In genomic region chr10:54118223-54118912, GRCm38 (mm10) we compare ENCODE assay signal across 11 mouse cellular contexts. TPM values are rescaled to one million over a fixed set of nuclear protein-coding genes. Genes with fewer than 3 reads are reported as not detected.
A peak's percentile ranks its signal among the peaks of the same experiment; 100 is the strongest.
DNase-seq lines count a peak whose midpoint lies in the region; ATAC-seq and TF ChIP-seq lines count a peak whose summit lies in the region.
"Had no signal": no experiment of that assay in that cellular context is flagged by ENCODE, and none has a peak within 500 bp of the region (broad histone marks: within the 10 kb centered on the region; RNA-seq: fewer than 3 reads in every experiment).

No protein-coding gene starts in this region.

- ATAC-seq in common myeloid progenitor, adult 5-6 weeks (replicated peaks; ENCODE audit: low read depth, poor library complexity, severe bottlenecking), result peak; percentile 15
- ATAC-seq in megakaryocyte progenitor cell, adult 5-6 weeks (replicated peaks; ENCODE audit: poor library complexity), result 0 out of 2 replicates have a peak, but pooled peaks have one; percentile 5

- intact Hi-C loops in gastrocnemius, adult 2 months (cut with DNase I), result no loop called here
- intact Hi-C loops in gastrocnemius, postnatal 36 days (cut with DNase I), result no loop called here

- DNase-seq in gastrocnemius, adult 2 months, result no peak
- DNase-seq in gastrocnemius, postnatal 36 days, result no peak
- no peak for DNase-seq in layer of hippocampus, adult 2 months (ENCODE audit: low spot score in 2 of 2)
- no peak for DNase-seq in layer of hippocampus, adult 9-10 months (ENCODE audit: low spot score)
- DNase-seq in layer of hippocampus, adult 8-10 months (ENCODE audit: low spot score in 2 of 2), result no peak
- no peak for DNase-seq in Muller cell, postnatal 12 days (ENCODE audit: inconsistent ontology term)
- DNase-seq: cerebellum, postnatal 25 days had no signal

- peak overlapping the region; percentile 54 for H3K27ac ChIP-seq in gastrocnemius, adult 2 months
- H3K27ac ChIP-seq in layer of hippocampus, adult 2 months, result peak overlapping the region; percentile 61
- H3K27ac ChIP-seq: hindbrain, embryonic 10.5 days; liver, embryonic 14.5 days had no signal

- no peak overlapping the region for H3K4me3 ChIP-seq in gastrocnemius, adult 2 months
- H3K4me3 ChIP-seq in layer of hippocampus, adult 2 months, result no peak overlapping the region
- H3K4me3 ChIP-seq: hindbrain, embryonic 10.5 days had no signal

- no peak for TF ChIP-seq CTCF in gastrocnemius, adult 2 months (IDR thresholded peaks at IDR 0.05)
- TF ChIP-seq CTCF in layer of hippocampus, adult 2 months (conservative IDR thresholded peaks at IDR 0.05), result no peak

RNA-seq across cellular contexts. Expression of gene Man1a, which starts 42.0 kb away (rescaled TPM):
- total RNA-seq in gastrocnemius, adult 2 months (2021), result 10 to 100 TPM in 1 of 2 experiments, 1 to 10 TPM in 1; 8.4 to 10.4 TPM
- 10 to 100 TPM in 1 of 2 experiments, 1 to 10 TPM in 1; 8.9 to 10.6 TPM for total RNA-seq in gastrocnemius, postnatal 36 days (2021)
- 10 to 100 TPM; 65.0 to 65.7 TPM for total RNA-seq in layer of hippocampus, adult 2 months (2021)
- total RNA-seq in common myeloid progenitor, adult 5-6 weeks (2017), result 58.4 and 66.4 TPM in 2 replicates
- 88.8 and 91.9 TPM in 2 replicates for total RNA-seq in megakaryocyte progenitor cell, adult 5-6 weeks (2015)
- 58.2 and 75.7 TPM in 2 replicates for total RNA-seq in megakaryocyte progenitor cell, adult 5-6 weeks (2017)
- 10 to 100 TPM; 62.8 to 66.7 (median 65.3) TPM for total RNA-seq in layer of hippocampus, adult 8-10 months (2022)
